Mouse (Mus musculus) cortical plate, adult 2 months (tissue): Measurements from ENCODE around the gene Gbgt1. TPM values are rescaled to one million over a fixed set of nuclear protein-coding genes. Genes with fewer than 3 reads are reported as not detected.
A peak's percentile ranks its signal among the peaks of the same experiment; 100 is the strongest.

Experiments
- H3K27ac ChIP-seq: fragments of 200-500 bp; 2 replicates; pipeline ENCODE4 v1.5.1; 2012; ENCODE audit warnings: low read length, control low read depth, inconsistent platforms; ENCODE audit not compliant: insufficient read depth
- H3K4me1 ChIP-seq: fragments of 200-500 bp; 2 replicates; pipeline ENCODE4 v1.6.1; 2011; ENCODE audit warnings: low read length; ENCODE audit not compliant: control insufficient read depth, insufficient read depth
- H3K4me3 ChIP-seq: fragments of 200-500 bp; 2 replicates; pipeline ENCODE4 v1.5.1; 2011; ENCODE audit warnings: mild to moderate bottlenecking, low read length, control low read depth; ENCODE audit not compliant: insufficient read depth
- CTCF ChIP-seq: fragments of 200-500 bp; IDR thresholded peaks from 2 replicates; pipeline ENCODE4 v1.5.1; 2011; ENCODE audit warnings: mild to moderate bottlenecking, control low read depth, low read length; ENCODE audit not compliant: insufficient read depth; ENCODE audit errors: extremely low read depth
- POLR2A ChIP-seq: fragments of 200-500 bp; IDR thresholded peaks from 2 replicates; pipeline ENCODE4 v1.6.1; 2011; ENCODE audit warnings: mild to moderate bottlenecking, low read length, control low read depth; ENCODE audit not compliant: insufficient read depth; ENCODE audit errors: extremely low read depth
- polyA plus RNA-seq: library from polyadenylated mRNA; depleted of rRNA; stranded (reverse); fragments of >200 nt; gene quantifications from 2 replicates; pipeline ENCODE4 v1.2.3, GENCODE M21; 2012

Gbgt1 gene
- polyA plus RNA-seq, 1 experiment, result 2.0 TPM

GRCm38 (mm10) chr2:28536766-28537633, 40.3 kb downstream of the Gbgt1 start:
- Histone ChIP-seq H3K27ac (peak overlapping the region; percentile 60; the same call in 1 of the 2 replicates), H3K4me3 (no peak overlapping the region), H3K4me1 (peaks cover 31% of the 10 kb centered on the region)
- TF ChIP-seq POLR2A (no peak), CTCF (no peak)

- H3K4me3 ChIP-seq, result no peak overlapping the region
- TF ChIP-seq CTCF (no peak), POLR2A (no peak)
- H3K27ac ChIP-seq, result peak overlapping the region; percentile 35; the same call in 1 of the 2 replicates
- peaks cover 31% of the 10 kb centered on the region for H3K4me1 ChIP-seq
Measured at GRCm38 (mm10) chr2:28537634-28537920, 40.9 kb downstream of the Gbgt1 start.

GRCm38 (mm10) chr2:28537995-28538816, 41.5 kb downstream of the Gbgt1 start:
- Histone ChIP-seq H3K4me1 (peaks cover 28% of the 10 kb centered on the region), H3K4me3 (no peak overlapping the region), H3K27ac (0 out of 2 replicates have a peak overlapping the region, but pooled peaks have one; percentile 44)
- no peak for TF ChIP-seq POLR2A

DNA sequence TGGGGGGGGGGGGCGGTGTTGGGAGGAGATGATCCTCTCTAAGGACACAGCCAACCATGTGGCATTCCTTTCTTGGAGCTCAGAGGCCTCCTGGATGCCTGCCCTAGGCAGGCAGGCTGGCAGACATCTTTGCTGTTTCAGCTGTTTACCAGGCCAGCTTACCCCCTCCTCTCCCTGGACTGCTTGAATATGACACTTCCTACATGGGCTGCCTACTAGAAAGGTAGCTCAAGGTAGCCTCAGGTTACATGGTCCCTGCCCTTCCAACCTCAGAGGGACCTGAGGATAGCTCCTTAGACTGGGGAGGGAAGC, 42.1 kb downstream of the Gbgt1 start:
- peak overlapping the region; percentile 85 for H3K27ac ChIP-seq

DNA sequence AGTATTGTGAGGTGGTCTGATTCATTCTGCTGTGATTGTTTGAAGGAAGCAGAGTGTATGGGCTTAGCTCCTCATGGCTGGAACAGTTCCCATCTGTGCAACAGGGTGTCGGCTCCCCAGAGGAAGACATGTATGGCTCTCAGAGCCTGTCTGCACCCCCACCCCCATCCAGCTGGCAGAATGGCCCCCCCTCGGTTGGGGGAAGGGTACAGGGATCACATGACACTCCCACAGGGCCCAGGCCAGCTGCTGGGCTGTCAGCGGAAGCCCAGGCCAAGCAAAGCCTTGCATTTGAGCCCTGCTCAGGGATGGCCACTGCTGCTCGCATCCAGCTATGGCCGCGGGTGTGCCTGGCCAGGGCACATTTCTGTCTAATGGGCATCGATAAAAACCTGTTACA, 42.5 kb downstream of the Gbgt1 start:
- Histone ChIP-seq H3K4me3 (no peak overlapping the region), H3K27ac (peak overlapping the region; percentile 85), H3K4me1 (peaks cover 28% of the 10 kb centered on the region)
- TF ChIP-seq CTCF (no peak), POLR2A (no peak)

More for the DNA sequence above, 42.1 kb downstream of the Gbgt1 start:
- Histone ChIP-seq H3K4me1 (peaks cover 28% of the 10 kb centered on the region), H3K4me3 (no peak overlapping the region)
- no peak for TF ChIP-seq POLR2A
- TF ChIP-seq CTCF, result no peak

DNA sequence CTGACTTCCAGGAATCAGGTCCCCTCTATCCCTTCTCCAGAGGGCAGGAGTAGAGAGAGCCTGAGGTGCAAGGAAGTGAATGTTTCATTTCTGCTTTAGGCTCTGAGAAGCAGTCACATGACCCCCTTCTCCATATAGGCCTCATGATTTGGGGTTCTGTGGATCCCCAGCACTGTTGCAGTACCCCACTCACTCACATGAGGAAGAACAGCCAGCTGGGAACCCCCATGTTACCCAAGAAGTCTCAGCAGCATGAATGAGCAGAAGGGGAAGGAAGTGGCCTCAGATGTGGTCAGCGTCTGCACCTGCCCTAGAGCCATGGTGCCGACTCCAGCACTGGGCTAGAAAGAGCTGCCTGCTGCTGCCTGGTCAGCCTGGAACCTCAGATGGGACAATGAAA, 43.3 kb downstream of the Gbgt1 start:
- TF ChIP-seq POLR2A, result no peak
- TF ChIP-seq CTCF, result no peak

DNA sequence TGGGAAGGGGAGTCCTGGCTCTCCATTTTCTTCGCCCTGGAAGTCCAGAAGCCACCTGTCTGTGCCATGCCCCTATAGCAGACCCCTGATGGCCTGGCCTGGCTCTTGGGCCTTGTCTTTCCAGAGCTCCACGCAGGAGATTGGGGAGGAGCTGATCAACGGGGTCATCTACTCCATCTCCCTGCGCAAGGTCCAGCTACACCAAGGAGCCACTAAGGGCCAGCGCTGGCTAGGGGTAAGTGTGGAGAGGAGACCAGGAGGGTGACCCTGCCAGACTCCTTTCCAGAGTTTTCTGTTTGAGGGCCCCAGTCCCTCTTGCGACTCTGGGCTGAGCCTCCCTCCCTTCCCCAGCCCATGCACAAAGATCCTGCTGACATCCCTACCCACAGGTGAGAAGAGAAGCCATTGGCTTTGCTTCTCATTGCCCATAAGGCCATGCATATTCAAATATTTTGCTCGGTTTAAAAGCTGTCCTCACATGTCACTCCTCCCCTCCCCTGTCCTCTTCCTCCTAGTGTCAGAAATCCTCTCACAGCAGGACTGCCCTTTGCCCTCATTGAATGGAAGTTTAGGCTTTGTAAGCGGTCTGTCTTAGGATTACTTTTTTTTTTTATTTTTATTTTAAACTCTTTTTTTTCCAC, 44.0 kb downstream of the Gbgt1 start:
- Histone ChIP-seq H3K4me1 (peaks cover 24% of the 10 kb centered on the region), H3K27ac (no peak overlapping the region), H3K4me3 (no peak overlapping the region)
- no peak for TF ChIP-seq CTCF
- TF ChIP-seq POLR2A, result no peak

More for the DNA sequence above, 43.3 kb downstream of the Gbgt1 start:
- H3K4me1 ChIP-seq, result peaks cover 27% of the 10 kb centered on the region
- H3K4me3 ChIP-seq, result no peak overlapping the region
- H3K27ac ChIP-seq, result peak overlapping the region; percentile 57; the same call in 1 of the 2 replicates

- Histone ChIP-seq H3K4me1 (peaks cover 8% of the 10 kb centered on the region), H3K27ac (no peak overlapping the region), H3K4me3 (no peak overlapping the region)
- TF ChIP-seq CTCF, result no peak
- no peak for TF ChIP-seq POLR2A
Measured at GRCm38 (mm10) chr2:28543894-28544293, 47.2 kb downstream of the Gbgt1 start.

- Histone ChIP-seq H3K27ac (no peak overlapping the region), H3K4me1 (no peaks in the 10 kb centered on the region), H3K4me3 (no peak overlapping the region)
- TF ChIP-seq CTCF (no peak), POLR2A (no peak)
Measured at GRCm38 (mm10) chr2:28545976-28546375, 49.3 kb downstream of the Gbgt1 start.

- no peak overlapping the region for H3K27ac ChIP-seq
- H3K4me3 ChIP-seq, result no peak overlapping the region
- no peak for TF ChIP-seq CTCF
- TF ChIP-seq POLR2A, result no peak
- no peaks in the 10 kb centered on the region for H3K4me1 ChIP-seq
Measured at GRCm38 (mm10) chr2:28546560-28546959, 49.9 kb downstream of the Gbgt1 start.
